Mouse (Mus musculus) spleen, adult 18-20 months (tissue): ENCODE measurements around the gene Gm9918.
"Not testable (repeated sequence)": the region's sequence is repeated elsewhere in the genome, so short reads cannot be mapped to it uniquely, and the experiment has no call there.

Source experiments
- DNase-seq, 2 experiments: peaks; one replicate each; pipeline ENCODE4 v3.0.0; 2022; ENCODE audit warnings: mixed read lengths in 2 of 2

Gene Gm9918

GRCm38 (mm10) chr15:102270274-102270960 lies at the start of gene Gm9918:
Gene Gm9918, plus strand, starts transcription at chr15:102270563.
- DNase-seq: no peak

- DNase-seq: no peak
Measured at GRCm38 (mm10) chr15:102222386-102222785, 48.0 kb upstream of the Gm9918 start.

- peak; percentile 76 to 85 for DNase-seq
Measured at GRCm38 (mm10) chr15:102224186-102224991, 46.0 kb upstream of the Gm9918 start.

- DNase-seq: peak; percentile 72 to 80
Measured at GRCm38 (mm10) chr15:102224992-102225617, 45.3 kb upstream of the Gm9918 start.

GRCm38 (mm10) chr15:102225619-102226018 lies 44.7 kb upstream of the Gm9918 start:
- not testable (repeated sequence) for DNase-seq

GRCm38 (mm10) chr15:102230408-102231321 lies 39.7 kb upstream of the Gm9918 start:
- DNase-seq: peak in 1 of 2 experiments; percentile 38

GRCm38 (mm10) chr15:102231748-102232147 lies 38.6 kb upstream of the Gm9918 start, which contains the start of gene Itgb7:
Gene Itgb7, minus strand, starts transcription at chr15:102231944.
- peak; percentile 65 to 68 for DNase-seq

- no peak for DNase-seq
Measured at GRCm38 (mm10) chr15:102232764-102233163, 37.6 kb upstream of the Gm9918 start.

- peak in 1 of 2 experiments; percentile 36 for DNase-seq
Measured at GRCm38 (mm10) chr15:102233896-102234295, 36.5 kb upstream of the Gm9918 start.

- DNase-seq: no peak
Measured at GRCm38 (mm10) chr15:102235371-102236027, 34.9 kb upstream of the Gm9918 start.

- DNase-seq: no peak
Measured at GRCm38 (mm10) chr15:102238543-102239259, 31.7 kb upstream of the Gm9918 start.

GRCm38 (mm10) chr15:102239260-102239590 lies 31.1 kb upstream of the Gm9918 start:
- DNase-seq: peak; percentile 62 to 86

- DNase-seq: no peak
Measured at GRCm38 (mm10) chr15:102239851-102240250, 30.5 kb upstream of the Gm9918 start.

- peak in 1 of 2 experiments; percentile 4 for DNase-seq
Measured at GRCm38 (mm10) chr15:102240607-102241006, 29.8 kb upstream of the Gm9918 start.

- DNase-seq: no peak
Measured at GRCm38 (mm10) chr15:102242404-102243228, 27.7 kb upstream of the Gm9918 start.

GRCm38 (mm10) chr15:102243229-102244190 lies 26.9 kb upstream of the Gm9918 start:
- DNase-seq: peak; percentile 48 to 52

GRCm38 (mm10) chr15:102244306-102245191 lies 25.8 kb upstream of the Gm9918 start:
- no peak for DNase-seq

- DNase-seq: no peak
Measured at GRCm38 (mm10) chr15:102245461-102245881, 24.9 kb upstream of the Gm9918 start.
